Mouse (Mus musculus) mouse trophoblast stem cell (cell line): ENCODE measurements at regions not wholly inside any gene's neighbourhood (a gene's known extent, or its start where the extent isn't known, plus 50 kb on each side); places are given as distances from the start of the nearest gene placed in this dataset.

ENCODE experiments used
- in situ Hi-C, 2 experiments: fragments of 300-500 bp; cut with MseI, MboI; formaldehyde crosslinking; loops; 2 replicates in 1 of 2; 3 replicates in 1 of 2; pipeline ENCODE4 v1.15.1; 2025

DNA sequence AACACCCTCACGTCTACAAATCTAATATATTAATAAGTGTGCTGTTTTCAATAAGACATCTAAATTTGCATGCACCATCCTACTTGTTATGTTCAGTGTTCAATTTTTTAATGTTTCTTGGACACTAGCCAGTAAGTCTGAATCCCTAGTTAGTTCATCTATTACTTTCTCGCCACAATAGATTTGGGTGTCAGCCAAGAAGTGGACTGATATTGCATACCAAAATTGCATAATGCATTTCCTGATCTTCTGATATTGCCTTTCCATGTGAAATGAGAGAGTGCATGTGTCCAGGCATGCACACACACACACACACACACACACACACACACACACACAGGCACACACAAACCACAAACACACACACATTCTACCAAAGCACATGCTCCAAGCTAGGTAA, 874.9 kb downstream of the 5730522E02Rik start:
- in situ Hi-C loops, result no loop called here

DNA sequence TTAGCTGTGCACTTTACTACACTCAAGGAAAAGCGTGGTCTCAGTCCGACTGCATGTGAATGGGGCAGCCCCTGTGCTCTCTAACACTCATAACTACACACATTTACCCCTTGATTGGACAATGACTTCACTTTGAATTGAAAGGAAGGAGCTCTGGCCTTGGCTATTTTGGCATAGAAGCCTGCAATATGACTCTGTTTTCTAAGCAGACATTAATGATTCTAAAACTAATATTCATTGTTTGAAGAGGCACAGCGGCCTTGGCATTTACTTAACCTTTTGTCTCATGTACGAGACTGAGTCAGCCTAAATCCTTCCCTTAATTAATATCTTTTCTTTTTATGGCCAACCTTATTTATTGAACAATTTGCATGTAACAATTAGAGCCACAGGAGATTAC, 879.9 kb downstream of the 5730522E02Rik start:
- in situ Hi-C loops, result no loop called here

DNA sequence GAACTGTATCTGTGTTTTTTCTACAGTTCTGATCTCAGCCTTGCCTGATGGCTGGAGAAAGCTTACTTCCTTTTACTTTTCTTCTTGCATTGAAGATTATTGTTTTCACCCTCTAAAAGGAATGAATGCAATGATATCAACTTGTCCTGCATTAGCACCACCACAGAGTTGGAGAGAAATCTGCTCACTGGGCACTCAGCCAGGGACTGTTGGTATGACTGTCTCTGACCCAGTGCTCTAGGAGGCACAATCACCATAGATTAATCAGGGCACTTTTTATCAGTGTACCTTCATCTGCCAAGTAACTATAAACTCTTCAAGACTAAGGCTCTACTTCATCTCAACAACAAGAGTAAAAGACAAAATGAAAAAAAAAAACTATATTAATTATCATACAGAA, 888.1 kb downstream of the 5730522E02Rik start:
- in situ Hi-C loops, result no loop called here

DNA sequence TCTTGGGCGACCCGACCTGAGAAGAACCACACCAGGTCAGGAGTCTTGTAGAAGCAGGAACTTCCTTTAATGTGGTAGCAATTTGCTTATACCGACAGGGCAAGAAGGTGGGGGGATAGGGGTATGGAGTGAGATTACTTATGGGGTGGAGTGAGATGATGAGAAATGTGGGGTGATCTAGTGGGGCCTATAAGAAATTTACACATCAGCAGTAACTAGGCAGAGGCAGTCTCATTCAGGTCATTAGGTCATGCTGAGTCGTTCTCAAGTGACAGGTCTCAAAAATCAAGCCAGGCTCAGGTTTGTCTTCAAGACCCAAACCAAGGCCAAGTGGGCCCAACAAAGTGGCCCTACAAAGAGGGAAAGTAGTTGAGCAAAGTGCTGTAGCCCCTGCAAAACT, 889.1 kb downstream of the 5730522E02Rik start:
- in situ Hi-C loops, result no loop called here

DNA sequence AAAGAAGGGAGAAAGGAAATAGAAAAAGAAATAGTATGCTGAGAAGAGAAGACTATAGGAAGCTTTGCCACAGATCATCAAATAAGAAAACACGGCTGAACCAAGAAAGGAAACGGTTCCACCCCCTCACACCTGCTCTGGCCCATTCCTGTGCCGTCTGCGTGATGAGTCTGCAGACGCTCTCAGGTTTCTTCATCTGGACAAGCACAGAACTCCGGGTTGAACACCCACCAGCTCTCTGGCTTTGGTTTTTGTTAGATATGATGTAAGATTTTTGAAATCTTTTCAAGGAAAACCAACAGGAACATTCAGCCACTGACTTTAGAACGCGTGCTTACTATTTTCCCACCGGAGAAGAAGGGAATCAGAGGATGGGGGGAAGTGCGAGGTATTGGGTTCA, 895.9 kb downstream of the 5730522E02Rik start:
- in situ Hi-C loops, result no loop called here

DNA sequence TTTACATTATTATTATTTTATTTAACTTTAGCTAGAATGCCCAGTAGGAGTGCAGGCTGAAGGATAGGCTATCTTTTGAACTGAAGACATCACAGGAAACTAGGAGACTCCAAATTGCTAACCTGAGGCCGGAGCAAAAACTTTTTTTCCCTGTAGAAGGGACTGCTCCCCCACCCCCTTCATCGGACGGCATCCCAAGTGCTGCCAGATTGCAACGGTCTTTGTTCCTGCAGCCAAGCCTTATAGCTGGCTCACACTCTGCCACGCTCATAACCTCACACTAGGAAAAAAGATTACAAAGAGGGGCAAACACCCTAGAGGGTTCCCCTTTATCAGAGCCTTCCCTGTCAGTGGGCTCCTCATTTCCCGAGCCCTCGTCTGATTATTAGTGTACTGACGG, 896.7 kb downstream of the 5730522E02Rik start:
- in situ Hi-C loops, result no loop called here

DNA sequence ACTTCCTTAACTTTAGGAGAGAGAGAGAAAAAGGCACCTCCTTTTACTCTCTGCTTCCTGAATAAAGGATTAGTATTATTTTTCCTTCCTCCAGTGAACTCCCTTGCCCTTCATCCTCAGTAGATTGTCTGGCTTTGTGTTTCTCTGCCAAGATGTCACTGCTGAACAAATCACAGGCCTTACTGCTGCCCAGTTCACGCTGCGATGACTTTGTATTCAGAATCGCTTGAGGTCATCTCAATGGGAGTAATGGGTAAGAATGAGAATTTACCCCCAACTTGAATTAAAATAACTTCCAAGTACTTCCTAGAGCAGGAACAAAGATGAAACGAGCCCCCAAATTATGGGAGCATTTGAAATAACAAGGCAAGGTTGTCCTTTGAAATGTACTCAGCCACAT, 897.3 kb downstream of the 5730522E02Rik start:
- in situ Hi-C loops, result no loop called here

DNA sequence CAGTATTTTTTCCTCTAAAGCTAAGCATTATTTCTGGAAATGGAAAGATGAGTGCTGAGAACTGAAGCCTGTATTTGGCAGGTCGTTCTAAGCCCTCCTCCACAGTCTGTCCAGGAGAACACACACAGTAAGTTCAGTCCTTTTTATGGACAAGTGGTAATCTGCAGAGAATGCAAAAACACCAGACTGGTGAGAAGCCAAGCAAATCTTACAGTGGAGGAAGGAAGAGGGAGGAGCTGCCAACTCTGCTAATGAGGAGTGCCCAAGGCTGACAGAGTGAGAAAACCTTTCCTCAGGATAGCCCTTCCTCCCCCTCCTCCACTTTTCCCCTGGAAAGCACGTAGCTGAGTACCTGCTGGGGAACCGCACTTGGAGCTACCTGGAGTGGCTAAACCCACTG, 899.8 kb downstream of the 5730522E02Rik start:
- in situ Hi-C loops, result no loop called here

DNA sequence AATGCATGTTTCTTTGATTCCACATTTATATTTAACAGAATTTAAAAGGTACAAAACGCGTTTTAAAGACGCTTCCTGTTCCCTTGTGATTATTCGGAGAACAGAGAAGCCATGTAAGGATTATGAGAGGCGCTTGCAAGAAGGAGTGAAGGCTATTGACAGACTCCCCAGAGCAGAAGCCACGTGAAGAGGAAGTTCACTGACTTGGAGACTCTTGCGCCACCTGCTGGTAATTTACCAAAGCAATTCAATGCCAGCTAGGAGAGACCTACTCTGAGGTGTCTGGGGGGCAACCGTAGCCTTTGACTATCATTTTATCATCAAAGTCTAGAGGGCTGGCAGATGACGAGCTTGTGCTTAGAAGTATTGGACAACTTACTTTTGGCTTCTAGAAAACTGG, 909.4 kb downstream of the 5730522E02Rik start:
- in situ Hi-C loops, result no loop called here

DNA sequence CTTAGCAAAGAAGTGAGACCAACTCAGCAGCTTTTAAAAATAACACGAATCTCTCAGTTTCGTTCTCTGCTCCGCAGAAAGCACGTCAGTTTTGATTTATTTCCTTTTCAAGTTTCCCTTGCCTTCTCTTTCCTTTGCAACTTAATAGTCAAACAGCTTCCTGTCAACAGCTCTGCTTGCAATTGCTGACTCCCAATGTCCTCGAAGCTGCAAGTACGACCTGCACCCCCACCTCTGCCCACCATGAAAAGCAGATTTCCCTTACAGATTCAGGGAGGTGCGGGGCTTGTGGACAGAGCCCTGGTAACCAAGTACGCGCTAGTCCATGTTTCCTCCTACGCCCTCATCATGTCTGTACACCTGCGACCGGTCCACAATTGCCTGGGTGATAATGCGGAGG, 922.2 kb downstream of the 5730522E02Rik start:
- in situ Hi-C loops, result loop anchor here in 1 of 2 experiments (25.0 kb wide), 1 partner anchor 1201 kb away; the partner anchor contains the start of genes A830031A19Rik and Bcl11a

DNA sequence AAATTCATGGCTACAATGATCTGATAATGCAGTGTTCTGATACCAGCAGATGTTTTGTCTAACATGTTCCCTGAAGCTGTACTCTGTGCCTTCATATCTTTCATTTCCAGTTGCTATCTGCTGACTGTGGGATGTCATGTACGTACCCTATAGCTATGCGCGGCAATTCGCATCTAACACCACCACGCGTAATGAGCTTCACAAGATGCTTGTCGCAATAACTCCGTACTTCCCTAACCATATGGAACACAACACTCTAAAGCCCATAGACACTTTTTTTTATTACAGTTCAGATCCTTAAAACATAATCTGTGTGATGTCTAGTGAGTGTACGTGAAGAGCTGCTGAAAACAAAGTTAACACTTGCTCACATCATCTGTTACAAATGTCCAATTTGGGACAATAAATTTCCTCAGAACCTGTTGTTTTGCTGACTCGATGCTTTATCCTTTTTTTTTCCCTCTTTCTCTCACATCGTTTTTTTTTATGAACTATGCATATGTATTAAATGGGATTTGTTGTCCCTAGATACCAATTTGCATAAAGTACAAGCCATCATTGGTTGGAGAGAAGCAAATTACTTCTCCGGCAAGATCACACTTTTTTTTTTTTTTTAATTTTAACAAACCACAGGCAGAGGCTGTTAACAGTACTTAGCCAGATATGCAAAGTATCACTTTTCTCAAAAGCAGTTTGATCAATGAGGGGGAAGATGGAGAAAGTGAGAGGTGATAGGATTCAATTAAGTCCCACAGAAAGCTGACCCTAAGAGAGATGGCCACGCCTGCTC, 922.9 kb downstream of the 5730522E02Rik start:
- in situ Hi-C loops, result loop anchor here in 1 of 2 experiments (25.0 kb wide), 1 partner anchor 1200 kb away; the partner anchor contains the start of genes A830031A19Rik and Bcl11a

DNA sequence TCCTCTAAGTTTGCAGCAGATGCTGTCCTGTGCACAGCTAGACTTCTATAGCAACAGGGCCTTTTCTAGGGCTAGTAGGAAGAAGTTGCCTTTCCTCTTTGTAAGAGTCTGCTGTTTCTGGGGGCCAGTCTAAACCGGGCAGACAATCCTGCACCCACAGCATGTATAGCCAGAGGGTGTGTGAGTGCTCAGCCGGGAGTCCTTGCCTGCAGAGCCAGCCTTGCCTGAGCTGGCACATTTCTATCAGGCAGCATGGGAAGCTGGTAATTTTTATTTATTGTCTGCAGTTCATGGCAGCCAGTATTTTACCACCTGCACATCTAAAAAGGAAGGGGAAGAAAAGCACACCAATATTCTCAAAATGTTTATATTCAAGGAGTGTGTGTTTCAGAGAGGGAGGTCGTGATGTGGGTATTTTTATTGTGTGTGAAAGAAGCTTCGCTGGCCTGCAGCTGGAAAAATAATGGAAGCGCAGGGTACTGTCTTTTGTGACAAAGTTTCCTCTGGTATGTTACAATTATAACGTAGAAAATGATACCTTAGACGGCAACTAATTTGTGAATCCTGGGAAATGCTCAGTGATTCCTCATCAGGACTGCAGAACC, 940.5 kb downstream of the 5730522E02Rik start:
- in situ Hi-C loops, result no loop called here

DNA sequence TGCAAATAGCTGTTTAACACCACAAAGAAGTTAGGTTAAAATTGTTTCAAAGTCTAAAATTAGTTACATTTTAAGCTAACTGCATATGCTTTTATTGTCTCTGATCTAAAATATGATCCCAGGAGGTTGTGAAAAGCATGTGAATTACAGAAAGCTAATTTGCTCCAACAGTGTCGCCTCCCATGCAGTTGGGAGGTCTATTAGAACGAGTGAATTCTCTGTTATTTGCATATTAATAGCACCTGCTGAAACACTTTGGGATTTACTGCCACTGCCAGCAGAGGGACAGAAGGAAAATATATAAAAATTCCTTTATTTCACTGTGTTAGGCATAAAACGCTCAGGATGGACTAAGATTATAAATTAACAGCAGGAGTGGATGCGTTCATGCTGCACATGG, 947.7 kb downstream of the 5730522E02Rik start:
- in situ Hi-C loops, result no loop called here

DNA sequence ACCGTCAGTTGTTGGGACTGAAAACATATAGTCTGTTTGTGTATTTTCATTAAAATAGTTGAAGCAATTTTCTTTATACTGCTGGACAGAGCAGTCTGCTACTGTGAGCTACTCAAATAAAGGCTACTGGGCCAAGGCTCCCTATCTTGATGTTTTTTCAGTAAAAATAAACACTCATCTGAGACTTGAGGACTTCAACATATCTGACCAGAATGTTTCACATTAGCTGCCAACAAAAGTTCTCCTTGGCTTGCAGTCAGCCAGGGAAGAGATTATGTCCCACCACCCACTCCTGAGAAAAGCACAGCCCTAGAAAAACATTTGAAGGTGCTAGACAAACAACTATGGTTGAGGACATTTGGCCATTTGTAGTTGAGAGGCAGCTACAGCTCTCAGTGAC, 950.9 kb downstream of the 5730522E02Rik start:
- in situ Hi-C loops, result no loop called here

DNA sequence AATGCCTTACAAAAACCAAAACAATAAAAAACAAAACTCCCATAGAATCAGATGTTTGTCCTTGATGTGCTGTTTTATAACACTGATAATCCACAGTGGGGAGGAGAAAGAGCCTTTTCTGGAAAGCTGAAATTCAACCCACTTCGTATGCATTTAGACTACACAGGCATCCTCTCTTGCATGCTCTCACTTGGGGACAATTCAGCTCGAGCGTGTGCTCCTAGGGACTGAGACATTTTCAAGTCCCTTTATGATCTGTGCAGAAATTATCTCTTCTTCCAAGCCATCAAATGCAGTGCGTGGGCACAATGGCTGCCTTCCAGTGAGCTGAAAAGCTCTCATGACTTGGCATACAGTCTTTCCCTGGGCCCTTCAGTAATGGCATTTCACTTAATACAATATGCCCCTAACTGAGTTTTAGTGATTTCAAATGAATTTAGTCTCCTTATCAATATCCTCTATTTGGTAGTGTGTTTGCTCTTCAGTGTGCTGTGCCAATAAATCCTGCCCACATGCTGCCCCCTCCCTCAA, 977.1 kb downstream of the 5730522E02Rik start:
- in situ Hi-C loops, result no loop called here
